Mouse (Mus musculus): ENCODE measurements at regions not wholly inside any gene's neighbourhood (a gene's known extent, or its start where the extent isn't known, plus 50 kb on each side); places are given as distances from the start of the nearest gene placed in this dataset.

DNA sequence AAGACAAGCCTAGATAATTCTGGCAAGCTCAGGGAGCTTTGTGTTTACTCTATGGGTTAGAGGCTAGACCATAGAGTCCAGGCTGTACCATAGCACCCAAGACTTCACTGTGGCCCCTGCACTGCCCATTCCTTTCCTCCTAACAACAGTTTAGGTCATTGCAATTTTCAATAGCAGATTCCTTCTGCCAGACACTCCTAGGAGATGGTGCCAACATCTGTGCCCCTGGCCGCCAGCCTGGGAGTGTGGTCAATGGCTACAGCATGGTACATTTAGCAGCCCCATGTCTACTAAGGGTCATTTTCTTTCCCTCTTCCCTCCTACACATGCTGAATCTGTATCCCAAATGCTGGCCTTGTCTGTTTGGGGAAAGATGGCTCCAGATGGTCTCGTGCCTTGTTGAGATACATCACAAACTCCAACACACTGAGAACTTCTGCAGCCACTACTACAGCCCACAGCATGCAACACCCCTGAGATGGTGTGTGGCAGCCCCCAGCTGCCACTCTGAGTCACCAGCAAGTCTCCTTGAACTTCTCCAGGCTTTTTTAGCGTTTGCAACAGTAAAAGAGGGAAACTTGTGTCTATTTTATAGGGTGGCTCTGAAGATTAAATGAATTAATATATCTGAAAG, 115.9 kb downstream of the CK137956 start:
- Histone ChIP-seq H3K9ac (ENCODE audit: low read depth, low read length) (no peak overlapping the region), H3K4me2 (replicated peaks; ENCODE audit: low read depth) (no peak overlapping the region), H3K27me3 (replicated peaks; ENCODE audit: control insufficient read depth, insufficient read depth, low read length) (no peaks in the 10 kb centered on the region), H3K36me3 (ENCODE audit: control insufficient read depth, insufficient read depth) (no peaks in the 10 kb centered on the region), H3K4me3 (ENCODE audit: low read depth, low read length) (no peak overlapping the region), H3K9me3 (ENCODE audit: control insufficient read depth) (no peaks in the 10 kb centered on the region), H3K4me1 (replicated peaks; ENCODE audit: control insufficient read depth, insufficient read depth, low read length) (no peaks in the 10 kb centered on the region), H3K27ac (ENCODE audit: low read depth, low read length) (no peak overlapping the region)
- 75% methylated on average over 3 of the region's 3 CpGs for WGBS
- TF ChIP-seq CTCF (IDR thresholded peaks at IDR 0.05; ENCODE audit: low read depth), result no peak
- ATAC-seq, result no peak

DNA sequence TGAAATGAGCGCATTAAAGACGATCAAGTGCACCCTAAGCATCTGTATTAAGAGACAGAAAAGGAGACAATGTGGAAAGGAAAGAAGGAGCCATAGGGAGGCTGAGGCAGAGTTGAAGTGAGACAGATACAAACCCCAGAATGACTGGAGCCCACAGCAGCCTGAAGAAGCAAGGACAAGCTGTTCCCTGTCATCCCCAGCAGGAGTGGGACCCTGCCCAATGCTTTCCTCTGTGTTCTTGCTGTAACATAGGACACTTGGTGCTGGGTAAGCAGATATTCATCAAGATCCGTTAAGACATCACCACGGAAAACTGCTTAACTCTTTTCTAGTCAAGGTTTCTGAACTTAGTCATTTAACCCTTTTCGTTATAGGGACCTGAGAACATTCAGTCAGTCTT, 121.4 kb downstream of the CK137956 start:
- 74% methylated on average over 5 of the region's 5 CpGs for WGBS

DNA sequence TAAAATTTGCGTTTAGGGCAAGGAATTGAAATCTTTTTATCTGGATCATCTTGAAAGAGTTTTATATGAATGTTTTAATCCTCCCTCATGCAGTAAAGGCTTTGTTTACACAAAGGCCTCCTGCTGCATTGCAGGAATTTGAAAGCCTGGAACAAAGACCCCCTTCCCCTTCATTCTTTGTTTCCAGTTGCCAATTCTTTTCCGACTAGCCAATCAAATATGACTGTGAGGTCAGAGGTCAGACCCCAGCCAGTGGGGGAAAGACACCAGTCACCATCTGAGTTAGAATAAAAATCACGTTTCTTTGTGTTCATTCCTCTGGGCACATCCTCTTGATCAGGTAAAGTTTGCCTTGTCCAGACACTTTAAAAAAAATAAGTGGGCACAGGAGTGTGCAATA, 124.4 kb downstream of the CK137956 start:
- H3K27ac ChIP-seq (ENCODE audit: low read depth, low read length), result no peak overlapping the region
- WGBS, result 41% methylated on average over 3 of the region's 3 CpGs
- no peak for ATAC-seq
- TF ChIP-seq CTCF (IDR thresholded peaks at IDR 0.05; ENCODE audit: low read depth), result no peak
- H3K36me3 ChIP-seq (ENCODE audit: control insufficient read depth, insufficient read depth), result no peaks in the 10 kb centered on the region
- H3K4me1 ChIP-seq (replicated peaks; ENCODE audit: control insufficient read depth, insufficient read depth, low read length), result no peaks in the 10 kb centered on the region
- no peaks in the 10 kb centered on the region for H3K27me3 ChIP-seq (replicated peaks; ENCODE audit: control insufficient read depth, insufficient read depth, low read length)
- no peak overlapping the region for H3K4me3 ChIP-seq (ENCODE audit: low read depth, low read length)
- H3K9me3 ChIP-seq (ENCODE audit: control insufficient read depth), result no peaks in the 10 kb centered on the region
- no peak overlapping the region for H3K4me2 ChIP-seq (replicated peaks; ENCODE audit: low read depth)
- H3K9ac ChIP-seq (ENCODE audit: low read depth, low read length), result no peak overlapping the region

More for the DNA sequence above, 121.4 kb downstream of the CK137956 start:
- no peaks in the 10 kb centered on the region for H3K4me1 ChIP-seq (replicated peaks; ENCODE audit: control insufficient read depth, insufficient read depth, low read length)
- H3K36me3 ChIP-seq (ENCODE audit: control insufficient read depth, insufficient read depth), result no peaks in the 10 kb centered on the region
- H3K27me3 ChIP-seq (replicated peaks; ENCODE audit: control insufficient read depth, insufficient read depth, low read length), result no peaks in the 10 kb centered on the region
- no peak for TF ChIP-seq CTCF (IDR thresholded peaks at IDR 0.05; ENCODE audit: low read depth)
- no peak for ATAC-seq
- H3K27ac ChIP-seq (ENCODE audit: low read depth, low read length), result no peak overlapping the region
- H3K4me2 ChIP-seq (replicated peaks; ENCODE audit: low read depth), result no peak overlapping the region
- H3K9ac ChIP-seq (ENCODE audit: low read depth, low read length), result no peak overlapping the region
- H3K9me3 ChIP-seq (ENCODE audit: control insufficient read depth), result no peaks in the 10 kb centered on the region
- no peak overlapping the region for H3K4me3 ChIP-seq (ENCODE audit: low read depth, low read length)

DNA sequence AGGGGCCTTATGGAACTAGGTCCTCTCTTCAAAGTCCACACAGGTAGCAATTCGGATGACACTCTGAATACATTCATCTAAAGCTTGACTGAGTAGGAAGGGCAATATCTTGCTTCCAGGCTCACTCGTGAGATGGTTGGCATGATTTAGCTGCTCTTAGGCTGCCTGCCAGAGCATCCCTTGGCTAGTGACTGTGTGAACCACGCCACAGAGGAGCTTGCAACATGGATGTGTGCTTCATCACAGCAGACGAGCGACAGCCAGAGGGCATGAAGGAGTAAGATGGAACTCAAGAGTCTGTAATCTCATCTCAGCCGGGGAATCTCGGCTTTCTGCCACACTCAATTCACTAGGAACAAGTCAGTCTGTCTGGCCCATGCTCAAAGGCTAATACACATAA, 127.3 kb downstream of the CK137956 start:
- WGBS, result 77% methylated on average over 7 of the region's 7 CpGs
- no peaks in the 10 kb centered on the region for H3K36me3 ChIP-seq (ENCODE audit: control insufficient read depth, insufficient read depth)
- no peak overlapping the region for H3K4me2 ChIP-seq (replicated peaks; ENCODE audit: low read depth)
- no peak for TF ChIP-seq CTCF (IDR thresholded peaks at IDR 0.05; ENCODE audit: low read depth)
- no peak overlapping the region for H3K4me3 ChIP-seq (ENCODE audit: low read depth, low read length)
- no peak overlapping the region for H3K27ac ChIP-seq (ENCODE audit: low read depth, low read length)
- H3K9me3 ChIP-seq (ENCODE audit: control insufficient read depth), result no peaks in the 10 kb centered on the region
- no peak for ATAC-seq
- H3K9ac ChIP-seq (ENCODE audit: low read depth, low read length), result no peak overlapping the region
- no peaks in the 10 kb centered on the region for H3K27me3 ChIP-seq (replicated peaks; ENCODE audit: control insufficient read depth, insufficient read depth, low read length)
- no peaks in the 10 kb centered on the region for H3K4me1 ChIP-seq (replicated peaks; ENCODE audit: control insufficient read depth, insufficient read depth, low read length)

DNA sequence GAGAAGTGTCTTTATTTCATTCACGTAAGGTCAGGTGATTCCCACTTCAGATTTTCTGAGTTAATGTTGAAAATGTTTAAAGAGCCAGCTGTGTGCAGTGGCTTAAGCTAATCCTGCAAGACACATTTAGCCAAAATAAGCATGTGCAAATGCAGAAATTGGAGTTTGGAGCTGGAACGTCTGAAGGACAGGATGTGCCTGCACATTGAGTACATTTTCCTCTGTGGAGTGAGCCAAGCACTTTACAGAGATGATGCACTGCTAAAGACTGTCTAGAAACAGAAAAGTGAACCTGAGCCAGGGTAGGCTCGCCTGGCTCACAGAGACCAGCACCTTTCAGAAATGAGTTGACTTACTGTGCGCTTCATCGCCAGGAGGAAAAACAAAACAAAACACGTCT, 137.1 kb downstream of the CK137956 start:
- 78% methylated on average over 6 of the region's 6 CpGs for WGBS
- no peak for TF ChIP-seq CTCF (IDR thresholded peaks at IDR 0.05; ENCODE audit: low read depth)
- H3K4me2 ChIP-seq (replicated peaks; ENCODE audit: low read depth), result no peak overlapping the region
- no peak for ATAC-seq
- no peaks in the 10 kb centered on the region for H3K27me3 ChIP-seq (replicated peaks; ENCODE audit: control insufficient read depth, insufficient read depth, low read length)
- H3K27ac ChIP-seq (ENCODE audit: low read depth, low read length), result no peak overlapping the region
- H3K9ac ChIP-seq (ENCODE audit: low read depth, low read length), result no peak overlapping the region
- no peaks in the 10 kb centered on the region for H3K36me3 ChIP-seq (ENCODE audit: control insufficient read depth, insufficient read depth)
- no peaks in the 10 kb centered on the region for H3K4me1 ChIP-seq (replicated peaks; ENCODE audit: control insufficient read depth, insufficient read depth, low read length)
- no peak overlapping the region for H3K4me3 ChIP-seq (ENCODE audit: low read depth, low read length)
- H3K9me3 ChIP-seq (ENCODE audit: control insufficient read depth), result no peaks in the 10 kb centered on the region

DNA sequence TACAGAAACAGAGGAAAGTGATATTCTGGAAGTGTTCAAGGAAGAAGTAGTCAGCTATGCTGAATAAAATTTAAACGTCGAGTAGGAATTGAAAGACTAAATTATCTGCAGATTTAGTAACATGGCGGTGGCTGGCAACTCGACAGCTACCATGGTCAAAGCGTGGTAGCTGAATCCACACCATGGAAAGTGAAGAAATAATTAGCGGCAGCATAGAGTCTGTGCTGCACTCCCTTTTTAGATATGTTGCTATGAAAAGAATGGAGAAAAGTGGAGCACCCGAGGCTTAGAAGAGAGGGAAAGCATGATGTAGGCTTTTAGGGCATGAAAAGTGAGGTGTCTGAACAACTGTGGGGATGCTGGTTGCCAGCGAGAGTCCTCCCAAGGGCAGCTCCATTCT, 143.8 kb downstream of the CK137956 start:
- H3K9me3 ChIP-seq (ENCODE audit: control insufficient read depth), result no peaks in the 10 kb centered on the region
- no peak overlapping the region for H3K4me3 ChIP-seq (ENCODE audit: low read depth, low read length)
- no peaks in the 10 kb centered on the region for H3K4me1 ChIP-seq (replicated peaks; ENCODE audit: control insufficient read depth, insufficient read depth, low read length)
- no peak overlapping the region for H3K9ac ChIP-seq (ENCODE audit: low read depth, low read length)
- no peaks in the 10 kb centered on the region for H3K27me3 ChIP-seq (replicated peaks; ENCODE audit: control insufficient read depth, insufficient read depth, low read length)
- TF ChIP-seq CTCF (IDR thresholded peaks at IDR 0.05; ENCODE audit: low read depth), result no peak
- H3K36me3 ChIP-seq (ENCODE audit: control insufficient read depth, insufficient read depth), result no peaks in the 10 kb centered on the region
- 90% methylated on average over 8 of the region's 8 CpGs for WGBS
- no peak overlapping the region for H3K27ac ChIP-seq (ENCODE audit: low read depth, low read length)
- no peak overlapping the region for H3K4me2 ChIP-seq (replicated peaks; ENCODE audit: low read depth)
- no peak for ATAC-seq

DNA sequence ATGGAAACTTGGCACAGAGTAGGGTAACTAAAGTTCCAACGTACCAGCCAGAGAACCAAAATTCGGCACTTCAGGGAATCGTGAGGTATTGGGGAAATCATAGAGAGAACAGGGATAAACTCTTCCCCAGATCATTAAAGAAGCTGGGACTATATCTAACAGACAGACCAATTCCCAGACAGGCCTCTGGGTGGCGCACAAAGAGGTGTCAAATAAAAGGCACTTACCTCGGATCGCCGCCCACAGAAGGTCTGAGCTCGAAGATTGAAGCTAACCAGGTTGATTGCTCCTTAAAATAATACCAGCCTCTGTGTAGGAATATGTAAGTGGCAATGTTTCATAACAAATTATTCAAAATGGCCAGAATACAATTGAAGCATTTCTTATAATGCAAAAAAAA, 151.2 kb downstream of the CK137956 start:
- Histone ChIP-seq H3K27me3 (replicated peaks; ENCODE audit: control insufficient read depth, insufficient read depth, low read length) (no peaks in the 10 kb centered on the region), H3K9ac (ENCODE audit: low read depth, low read length) (no peak overlapping the region), H3K4me1 (replicated peaks; ENCODE audit: control insufficient read depth, insufficient read depth, low read length) (no peaks in the 10 kb centered on the region), H3K36me3 (ENCODE audit: control insufficient read depth, insufficient read depth) (no peaks in the 10 kb centered on the region), H3K27ac (ENCODE audit: low read depth, low read length) (no peak overlapping the region), H3K4me3 (ENCODE audit: low read depth, low read length) (no peak overlapping the region), H3K4me2 (replicated peaks; ENCODE audit: low read depth) (no peak overlapping the region), H3K9me3 (ENCODE audit: control insufficient read depth) (no peaks in the 10 kb centered on the region)
- no peak for TF ChIP-seq CTCF (IDR thresholded peaks at IDR 0.05; ENCODE audit: low read depth)
- 80% methylated on average over 8 of the region's 8 CpGs for WGBS
- ATAC-seq, result no peak
